Mouse (Mus musculus) cerebellum, adult 9-11 months (tissue): ENCODE measurements around the gene Frmd4b.

Source experiments
- DNase-seq: peaks from one replicate; pipeline ENCODE4 v3.0.0; 2022

The Frmd4b gene

GRCm38 (mm10) chr6:97352505-97353154 is 264.7 kb downstream of the Frmd4b start:
- DNase-seq: no peak

- DNase-seq: no peak
These were observed 267.8 kb downstream of the Frmd4b start for GRCm38 (mm10) chr6:97349355-97350138.

GRCm38 (mm10) chr6:97346932-97347331 is 270.4 kb downstream of the Frmd4b start:
- DNase-seq: no peak

- no peak for DNase-seq
These were observed 270.8 kb downstream of the Frmd4b start for GRCm38 (mm10) chr6:97346527-97346926.

GRCm38 (mm10) chr6:97345921-97346320 is 271.4 kb downstream of the Frmd4b start:
- no peak for DNase-seq

- DNase-seq: no peak
These were observed 275.2 kb downstream of the Frmd4b start for GRCm38 (mm10) chr6:97342185-97342584.

GRCm38 (mm10) chr6:97341628-97342027 is 275.7 kb downstream of the Frmd4b start:
- DNase-seq: no peak

- DNase-seq: no peak
These were observed 276.2 kb downstream of the Frmd4b start for GRCm38 (mm10) chr6:97341148-97341547.

- peak; percentile 15 for DNase-seq
These were observed 277.0 kb downstream of the Frmd4b start for GRCm38 (mm10) chr6:97340211-97340791.

- DNase-seq: no peak
These were observed 278.1 kb downstream of the Frmd4b start for GRCm38 (mm10) chr6:97339271-97339681.

GRCm38 (mm10) chr6:97338843-97339242 is 278.5 kb downstream of the Frmd4b start:
- DNase-seq: no peak

GRCm38 (mm10) chr6:97333323-97333722 is 284.0 kb downstream of the Frmd4b start:
- no peak for DNase-seq

- DNase-seq: no peak
These were observed 293.4 kb downstream of the Frmd4b start for GRCm38 (mm10) chr6:97323951-97324350.

GRCm38 (mm10) chr6:97322126-97322525 is 295.2 kb downstream of the Frmd4b start:
- DNase-seq: no peak

- DNase-seq: no peak
These were observed 296.2 kb downstream of the Frmd4b start for GRCm38 (mm10) chr6:97321156-97321555.

GRCm38 (mm10) chr6:97319081-97319480 is 298.3 kb downstream of the Frmd4b start:
- no peak for DNase-seq

GRCm38 (mm10) chr6:97317956-97318355 is 299.4 kb downstream of the Frmd4b start:
- DNase-seq: no peak

- no peak for DNase-seq
These were observed 300.6 kb downstream of the Frmd4b start for GRCm38 (mm10) chr6:97316716-97317115.

- DNase-seq: no peak
These were observed 302.0 kb downstream of the Frmd4b start for GRCm38 (mm10) chr6:97315311-97315710.

- no peak for DNase-seq
These were observed 304.8 kb downstream of the Frmd4b start for GRCm38 (mm10) chr6:97312545-97312939.

- DNase-seq: no peak
These were observed 305.5 kb downstream of the Frmd4b start for GRCm38 (mm10) chr6:97311599-97312544.

GRCm38 (mm10) chr6:97310901-97311331 is 306.4 kb downstream of the Frmd4b start:
- no peak for DNase-seq

GRCm38 (mm10) chr6:97309161-97309560 is 308.2 kb downstream of the Frmd4b start:
- no peak for DNase-seq
